Mouse (Mus musculus): ENCODE data around the gene Mrps35. TPM values are rescaled to one million over a fixed set of nuclear protein-coding genes. Genes with fewer than 3 reads are reported as not detected.
A peak's percentile ranks its signal among the peaks of the same experiment; 100 is the strongest.

Mrps35 gene
- polyA plus RNA-seq, 1 experiment from 2014 or later, result 89.3 TPM

DNA sequence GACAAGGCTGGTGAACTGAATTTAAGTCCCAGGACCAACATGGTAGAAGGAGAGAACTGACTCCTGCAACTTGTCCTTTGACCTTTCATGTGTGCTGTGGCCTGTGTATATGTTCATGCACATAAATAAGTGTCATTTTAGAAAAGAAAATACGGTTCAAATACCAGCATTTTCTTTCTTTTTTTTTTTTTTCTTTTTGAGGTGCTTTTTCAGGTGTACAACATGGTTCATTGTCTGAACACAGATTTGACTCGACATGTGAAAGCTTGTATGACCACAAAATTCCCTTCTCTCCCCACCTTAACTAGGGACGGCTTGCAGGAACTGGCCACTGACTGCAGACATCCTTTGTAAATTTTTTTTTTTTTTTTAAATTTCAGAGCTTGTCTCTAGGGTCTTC, 54.4 kb downstream of the Mrps35 start:
- no peak overlapping the region for H3K27ac ChIP-seq (replicated peaks; ENCODE audit: low read depth, low read length)
- 59% methylated on average over 3 of the region's 3 CpGs for WGBS
- H3K36me3 ChIP-seq (ENCODE audit: control insufficient read depth, insufficient read depth, low read length), result peaks cover 21% of the 10 kb centered on the region; the same call in 1 of the 2 replicates
- ATAC-seq (ENCODE audit: low read depth), result no peak
- H3K4me3 ChIP-seq (ENCODE audit: low read depth, low read length), result no peak overlapping the region
- no peak overlapping the region for H3K9ac ChIP-seq (ENCODE audit: low read depth, low read length)
- DNase-seq (ENCODE audit: low spot score), result no peak
- no peaks in the 10 kb centered on the region for H3K9me3 ChIP-seq (ENCODE audit: control insufficient read depth, low read length)
- peaks cover 16% of the 10 kb centered on the region; the same call in 1 of the 2 replicates for H3K4me1 ChIP-seq (ENCODE audit: control insufficient read depth, insufficient read depth, low read length)
- no peak overlapping the region for H3K4me2 ChIP-seq (ENCODE audit: low read depth, low read length)
- no peaks in the 10 kb centered on the region for H3K27me3 ChIP-seq (replicated peaks; ENCODE audit: control insufficient read depth, insufficient read depth, low read length)

DNA sequence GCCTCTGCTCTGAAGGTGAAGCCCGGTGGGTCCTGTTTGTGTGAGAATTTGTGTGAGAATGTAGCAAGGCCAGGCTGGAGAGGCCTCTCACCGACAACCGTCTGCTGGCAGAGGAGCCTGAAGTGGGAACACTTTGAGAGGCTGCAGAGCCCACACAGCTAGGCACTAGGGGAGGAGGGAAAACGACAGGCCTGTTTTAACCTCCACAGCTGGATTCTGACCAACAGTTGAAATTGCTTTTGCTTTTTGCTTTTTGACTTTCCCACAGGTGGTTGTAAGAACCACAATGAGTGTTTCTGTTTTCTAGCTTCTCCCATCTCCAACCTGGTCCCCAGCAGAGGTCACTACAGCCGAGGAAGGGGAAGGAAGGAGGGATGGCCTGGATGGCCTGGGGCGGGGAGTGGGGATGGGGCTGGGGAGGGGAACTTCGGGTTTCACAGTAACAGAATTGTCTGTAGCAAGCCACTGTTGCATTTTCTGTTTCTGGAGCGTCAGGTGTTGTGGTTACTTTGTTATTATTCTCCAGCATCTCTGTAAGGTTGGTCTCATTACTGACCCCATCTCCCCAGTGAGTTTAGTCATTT, 54.9 kb downstream of the Mrps35 start:
- H3K4me1 ChIP-seq (ENCODE audit: control insufficient read depth, insufficient read depth, low read length), result peaks cover 14% of the 10 kb centered on the region; the same call in 1 of the 2 replicates
- WGBS, result 26% methylated on average over 8 of the region's 8 CpGs
- no peak overlapping the region for H3K4me3 ChIP-seq (ENCODE audit: low read depth, low read length)
- H3K9ac ChIP-seq (ENCODE audit: low read depth, low read length), result no peak overlapping the region
- H3K9me3 ChIP-seq (ENCODE audit: control insufficient read depth, low read length), result no peaks in the 10 kb centered on the region
- H3K36me3 ChIP-seq (ENCODE audit: control insufficient read depth, insufficient read depth, low read length), result peaks cover 21% of the 10 kb centered on the region; the same call in 1 of the 2 replicates
- H3K4me2 ChIP-seq (ENCODE audit: low read depth, low read length), result no peak overlapping the region
- DNase-seq (ENCODE audit: low spot score), result no peak
- no peak for ATAC-seq (ENCODE audit: low read depth)
- H3K27ac ChIP-seq (replicated peaks; ENCODE audit: low read depth, low read length), result no peak overlapping the region
- no peaks in the 10 kb centered on the region for H3K27me3 ChIP-seq (replicated peaks; ENCODE audit: control insufficient read depth, insufficient read depth, low read length)

DNA sequence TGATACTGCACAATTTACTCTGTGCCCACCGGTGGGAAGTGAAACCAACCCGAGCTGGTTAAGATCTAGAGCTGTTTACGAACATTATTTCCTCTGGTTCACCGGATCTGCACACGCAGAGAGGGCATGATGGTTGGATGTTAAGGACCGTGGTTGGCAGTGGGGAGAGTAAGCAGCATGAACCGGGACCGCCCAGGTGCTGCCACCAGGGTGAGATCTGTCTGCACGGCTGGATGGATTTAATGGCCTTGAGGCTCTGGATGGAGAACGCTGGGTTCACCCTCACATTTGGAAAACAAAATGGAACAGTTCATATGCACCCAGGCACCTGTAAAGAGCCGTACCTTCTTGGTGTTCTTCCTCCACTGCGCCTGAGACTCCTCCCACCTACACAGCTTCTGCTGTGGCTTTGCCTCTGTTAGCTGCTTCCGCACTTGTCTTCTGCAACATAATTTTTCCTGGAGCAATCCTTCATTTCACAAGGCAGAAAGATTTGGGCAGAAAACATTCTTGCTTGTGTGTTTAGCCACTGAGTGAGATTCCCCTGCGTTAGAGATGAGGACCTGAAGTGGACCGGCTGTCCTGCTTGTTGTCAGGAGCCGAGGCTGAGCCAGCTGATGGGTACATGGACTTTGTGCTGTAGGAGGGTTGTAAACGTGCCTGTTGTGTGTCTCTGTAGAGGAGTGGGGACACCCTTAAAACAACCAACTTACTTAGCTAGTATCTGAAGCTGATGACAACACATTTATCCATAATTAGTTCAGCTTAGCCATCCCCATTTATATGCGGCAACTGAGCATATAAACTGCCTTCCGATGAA, 57.1 kb downstream of the Mrps35 start:
- DNase-seq (ENCODE audit: low spot score), result no peak
- ATAC-seq (ENCODE audit: low read depth), result no peak
- H3K36me3 ChIP-seq (ENCODE audit: control insufficient read depth, insufficient read depth, low read length), result peaks cover 21% of the 10 kb centered on the region

DNA sequence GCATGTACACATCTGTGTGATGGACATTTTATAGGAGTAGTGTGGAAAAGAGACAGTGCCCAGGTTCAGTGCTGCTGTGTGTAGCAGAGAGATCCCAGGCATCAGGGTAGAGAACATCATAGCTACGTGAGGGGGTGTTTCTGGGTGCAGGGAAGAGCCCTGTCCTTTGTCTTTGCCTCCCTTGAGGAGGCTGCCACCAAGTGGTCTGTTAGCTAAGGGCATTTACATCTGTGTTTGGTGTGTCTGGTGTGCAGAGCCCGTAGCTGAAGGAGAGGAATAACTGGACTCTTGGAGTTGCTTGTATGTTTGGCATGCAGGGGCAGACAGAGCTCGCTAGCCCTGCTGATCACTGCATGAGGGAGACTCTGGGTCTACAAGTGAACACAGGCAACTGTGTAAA, 59.7 kb downstream of the Mrps35 start:
- Histone ChIP-seq H3K27me3 (replicated peaks; ENCODE audit: control insufficient read depth, insufficient read depth, low read length) (no peaks in the 10 kb centered on the region), H3K4me2 (ENCODE audit: low read depth, low read length) (no peak overlapping the region), H3K4me3 (ENCODE audit: low read depth, low read length) (no peak overlapping the region), H3K36me3 (ENCODE audit: control insufficient read depth, insufficient read depth, low read length) (peaks cover 13% of the 10 kb centered on the region; the same call in 1 of the 2 replicates), H3K4me1 (ENCODE audit: control insufficient read depth, insufficient read depth, low read length) (no peaks in the 10 kb centered on the region), H3K9me3 (ENCODE audit: control insufficient read depth, low read length) (no peaks in the 10 kb centered on the region), H3K9ac (ENCODE audit: low read depth, low read length) (no peak overlapping the region), H3K27ac (replicated peaks; ENCODE audit: low read depth, low read length) (no peak overlapping the region)
- no peak for ATAC-seq (ENCODE audit: low read depth)
- DNase-seq (ENCODE audit: low spot score), result no peak
- 84% methylated on average over 3 of the region's 3 CpGs for WGBS

More for the DNA sequence above, 57.1 kb downstream of the Mrps35 start:
- Histone ChIP-seq H3K27me3 (replicated peaks; ENCODE audit: control insufficient read depth, insufficient read depth, low read length) (no peaks in the 10 kb centered on the region), H3K4me1 (ENCODE audit: control insufficient read depth, insufficient read depth, low read length) (0 out of 2 replicates have a peak, but pooled peaks cover 2% of the 10 kb centered on the region), H3K9me3 (ENCODE audit: control insufficient read depth, low read length) (no peaks in the 10 kb centered on the region), H3K4me2 (ENCODE audit: low read depth, low read length) (no peak overlapping the region), H3K4me3 (ENCODE audit: low read depth, low read length) (no peak overlapping the region), H3K27ac (replicated peaks; ENCODE audit: low read depth, low read length) (no peak overlapping the region), H3K9ac (ENCODE audit: low read depth, low read length) (no peak overlapping the region)
- WGBS, result 69% methylated on average over 19 of the region's 19 CpGs

DNA sequence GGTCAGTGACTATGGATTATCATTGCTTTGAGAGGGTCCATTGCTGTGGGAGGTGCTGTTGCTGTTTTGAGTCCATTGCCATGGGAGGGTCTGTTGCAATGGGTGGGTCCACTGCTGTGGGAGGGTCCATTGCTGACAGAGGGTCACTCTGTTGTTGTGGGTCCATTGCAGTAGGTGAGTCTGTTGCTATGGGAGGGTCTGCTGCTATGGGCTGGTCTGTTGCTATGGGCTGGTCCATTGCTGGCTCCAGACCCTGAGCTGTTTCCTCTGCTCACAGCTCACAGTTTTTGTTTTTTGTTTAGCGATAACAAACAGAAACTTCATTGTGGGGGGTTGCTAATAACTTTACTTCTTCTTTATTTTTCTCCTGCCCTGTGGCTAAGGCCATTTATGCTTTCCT, 63.0 kb downstream of the Mrps35 start:
- Histone ChIP-seq H3K4me3 (ENCODE audit: low read depth, low read length) (no peak overlapping the region), H3K4me1 (ENCODE audit: control insufficient read depth, insufficient read depth, low read length) (no peaks in the 10 kb centered on the region), H3K27me3 (replicated peaks; ENCODE audit: control insufficient read depth, insufficient read depth, low read length) (no peaks in the 10 kb centered on the region), H3K4me2 (ENCODE audit: low read depth, low read length) (no peak overlapping the region), H3K9ac (ENCODE audit: low read depth, low read length) (no peak overlapping the region), H3K36me3 (ENCODE audit: control insufficient read depth, insufficient read depth, low read length) (peaks cover 37% of the 10 kb centered on the region), H3K27ac (replicated peaks; ENCODE audit: low read depth, low read length) (no peak overlapping the region), H3K9me3 (ENCODE audit: control insufficient read depth, low read length) (no peaks in the 10 kb centered on the region)
- ATAC-seq (ENCODE audit: low read depth), result no peak
- no peak for DNase-seq (ENCODE audit: low spot score)
- WGBS, result 100% methylated on average over 1 of the region's 1 CpGs

DNA sequence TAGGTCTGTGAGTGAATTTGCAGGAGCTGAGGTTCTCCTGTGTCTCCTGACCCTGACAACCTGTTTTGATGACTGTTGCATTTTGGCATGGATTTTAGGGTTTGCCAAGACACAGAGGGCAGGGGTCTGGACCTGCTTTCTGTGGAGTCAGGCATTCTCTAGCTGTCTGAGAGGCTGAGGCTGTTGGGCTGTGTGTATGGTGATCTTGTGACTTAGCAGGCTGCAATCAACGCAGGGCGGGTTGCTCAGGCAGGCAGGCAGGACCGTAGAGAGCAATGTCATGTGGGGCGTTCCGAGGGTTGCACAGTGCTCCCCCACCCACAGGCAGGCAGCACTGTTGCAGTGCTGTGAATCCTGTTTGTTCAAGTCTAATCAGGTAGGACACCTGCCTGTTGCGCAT, 64.2 kb downstream of the Mrps35 start:
- DNase-seq (ENCODE audit: low spot score), result no peak
- no peak overlapping the region for H3K4me3 ChIP-seq (ENCODE audit: low read depth, low read length)
- H3K36me3 ChIP-seq (ENCODE audit: control insufficient read depth, insufficient read depth, low read length), result peaks cover 40% of the 10 kb centered on the region
- ATAC-seq (ENCODE audit: low read depth), result no peak
- H3K27me3 ChIP-seq (replicated peaks; ENCODE audit: control insufficient read depth, insufficient read depth, low read length), result no peaks in the 10 kb centered on the region
- no peak overlapping the region for H3K27ac ChIP-seq (replicated peaks; ENCODE audit: low read depth, low read length)
- WGBS, result 86% methylated on average over 6 of the region's 6 CpGs
- no peak overlapping the region for H3K9ac ChIP-seq (ENCODE audit: low read depth, low read length)
- no peaks in the 10 kb centered on the region for H3K9me3 ChIP-seq (ENCODE audit: control insufficient read depth, low read length)
- no peak overlapping the region for H3K4me2 ChIP-seq (ENCODE audit: low read depth, low read length)
- H3K4me1 ChIP-seq (ENCODE audit: control insufficient read depth, insufficient read depth, low read length), result no peaks in the 10 kb centered on the region

DNA sequence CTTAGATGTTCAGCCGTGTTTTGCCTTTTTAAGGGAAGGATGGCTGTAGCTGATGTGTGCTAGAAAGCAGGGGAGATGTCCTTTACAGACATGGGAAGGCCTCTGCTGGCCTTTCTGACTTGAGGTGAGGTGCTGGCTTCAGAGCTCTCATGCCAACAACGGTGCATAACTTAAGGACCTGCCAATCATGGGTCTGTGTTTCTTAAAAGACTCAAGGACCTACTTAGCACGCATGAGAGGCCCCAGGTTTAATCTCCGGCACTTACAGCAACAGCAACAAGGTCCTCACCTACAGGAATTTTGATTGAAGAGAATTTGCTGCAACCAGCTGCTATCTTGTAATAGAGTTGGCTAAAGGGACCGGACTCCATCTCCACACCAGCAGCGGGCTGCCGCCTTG, 66.7 kb downstream of the Mrps35 start:
- Histone ChIP-seq H3K4me2 (ENCODE audit: low read depth, low read length) (no peak overlapping the region), H3K4me1 (ENCODE audit: control insufficient read depth, insufficient read depth, low read length) (no peaks in the 10 kb centered on the region), H3K4me3 (ENCODE audit: low read depth, low read length) (no peak overlapping the region), H3K27me3 (replicated peaks; ENCODE audit: control insufficient read depth, insufficient read depth, low read length) (no peaks in the 10 kb centered on the region), H3K9me3 (ENCODE audit: control insufficient read depth, low read length) (no peaks in the 10 kb centered on the region), H3K36me3 (ENCODE audit: control insufficient read depth, insufficient read depth, low read length) (peaks cover 49% of the 10 kb centered on the region), H3K27ac (replicated peaks; ENCODE audit: low read depth, low read length) (no peak overlapping the region), H3K9ac (ENCODE audit: low read depth, low read length) (no peak overlapping the region)
- no peak for DNase-seq (ENCODE audit: low spot score)
- 86% methylated on average over 7 of the region's 7 CpGs for WGBS
- ATAC-seq (ENCODE audit: low read depth), result no peak

DNA sequence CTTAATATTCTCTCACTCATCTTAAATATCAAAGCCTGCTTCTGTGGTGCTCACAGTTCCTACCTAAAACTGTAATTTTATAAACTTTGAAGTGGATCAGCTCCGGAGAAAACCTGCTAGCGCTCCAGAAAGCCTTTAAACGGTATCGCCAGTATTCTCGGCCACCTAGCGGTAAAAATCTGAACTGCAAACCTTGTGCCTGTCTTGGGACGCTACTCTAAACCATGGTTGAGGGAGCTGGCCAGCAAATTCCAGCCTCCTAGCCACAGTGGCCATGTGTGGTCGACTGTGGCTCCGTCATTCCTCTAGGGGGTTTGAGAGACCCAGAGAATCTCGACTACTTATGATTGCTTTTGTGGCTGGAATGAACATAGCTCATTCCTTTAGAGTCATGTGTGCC, 74.0 kb downstream of the Mrps35 start:
- H3K27me3 ChIP-seq (replicated peaks; ENCODE audit: control insufficient read depth, insufficient read depth, low read length), result no peaks in the 10 kb centered on the region
- no peaks in the 10 kb centered on the region for H3K4me1 ChIP-seq (ENCODE audit: control insufficient read depth, insufficient read depth, low read length)
- no peak overlapping the region for H3K27ac ChIP-seq (replicated peaks; ENCODE audit: low read depth, low read length)
- H3K4me3 ChIP-seq (ENCODE audit: low read depth, low read length), result no peak overlapping the region
- WGBS, result 8% methylated on average over 10 of the region's 10 CpGs
- H3K9ac ChIP-seq (ENCODE audit: low read depth, low read length), result no peak overlapping the region
- H3K4me2 ChIP-seq (ENCODE audit: low read depth, low read length), result no peak overlapping the region
- peaks cover 11% of the 10 kb centered on the region for H3K36me3 ChIP-seq (ENCODE audit: control insufficient read depth, insufficient read depth, low read length)
- H3K9me3 ChIP-seq (ENCODE audit: control insufficient read depth, low read length), result no peaks in the 10 kb centered on the region
- ATAC-seq (ENCODE audit: low read depth), result peak; percentile 84; the same call in 1 of the 2 replicates
- peak; percentile 84 for DNase-seq (ENCODE audit: low spot score)
